Mouse (Mus musculus) embryo, embryonic 9.5 days (tissue): ENCODE measurements around the gene Fam183b.
"Not testable (repeated sequence)": the region's sequence is repeated elsewhere in the genome, so short reads cannot be mapped to it uniquely, and the experiment has no call there.

Source experiments
- DNase-seq: peaks from one replicate; pipeline ENCODE4 v3.0.0-alpha.2; 2017; ENCODE audit errors: extremely low spot score

The Fam183b gene

DNA sequence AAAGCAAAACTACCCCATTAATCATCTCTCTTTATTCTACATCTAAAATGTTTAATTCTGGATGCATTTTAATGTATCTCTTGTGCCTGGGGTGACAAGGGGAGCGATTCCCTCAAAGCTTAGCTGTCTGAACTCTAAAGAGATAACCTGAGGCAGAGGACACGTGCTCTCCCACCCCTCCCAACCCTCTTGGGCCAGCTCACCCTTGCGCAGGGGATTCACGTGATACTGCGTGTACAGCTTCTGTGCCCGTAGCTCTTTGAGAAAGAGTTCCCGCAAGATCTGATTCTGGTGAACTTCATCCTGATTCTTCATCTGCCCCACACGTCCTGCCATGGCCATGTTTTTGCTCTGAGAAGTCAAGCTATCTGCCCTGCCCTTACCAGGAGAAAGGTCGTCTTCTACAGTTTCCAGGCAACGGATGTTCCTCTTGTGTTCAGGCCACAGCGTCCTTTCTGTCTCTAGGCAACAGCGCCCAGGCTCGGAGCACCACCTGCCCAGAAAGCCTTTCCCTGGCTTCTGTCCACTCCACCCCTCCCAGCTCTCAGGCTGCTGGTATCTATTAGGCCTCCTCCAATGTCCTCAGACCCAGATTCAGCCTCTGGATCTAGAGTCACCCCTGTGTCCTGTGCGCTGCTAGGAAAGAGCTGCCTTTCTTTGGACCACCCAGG is at the start of gene Fam183b:
TSS of gene Fam183b (minus strand) at position 403 of the 671 bp plus-strand sequence.
- DNase-seq: peak; percentile 45

- DNase-seq: no peak
These were observed 48.0 kb upstream of the Fam183b start for GRCm38 (mm10) chr11:58849731-58850130.

- DNase-seq: no peak
These were observed 45.9 kb upstream of the Fam183b start for GRCm38 (mm10) chr11:58847636-58848035.

DNA sequence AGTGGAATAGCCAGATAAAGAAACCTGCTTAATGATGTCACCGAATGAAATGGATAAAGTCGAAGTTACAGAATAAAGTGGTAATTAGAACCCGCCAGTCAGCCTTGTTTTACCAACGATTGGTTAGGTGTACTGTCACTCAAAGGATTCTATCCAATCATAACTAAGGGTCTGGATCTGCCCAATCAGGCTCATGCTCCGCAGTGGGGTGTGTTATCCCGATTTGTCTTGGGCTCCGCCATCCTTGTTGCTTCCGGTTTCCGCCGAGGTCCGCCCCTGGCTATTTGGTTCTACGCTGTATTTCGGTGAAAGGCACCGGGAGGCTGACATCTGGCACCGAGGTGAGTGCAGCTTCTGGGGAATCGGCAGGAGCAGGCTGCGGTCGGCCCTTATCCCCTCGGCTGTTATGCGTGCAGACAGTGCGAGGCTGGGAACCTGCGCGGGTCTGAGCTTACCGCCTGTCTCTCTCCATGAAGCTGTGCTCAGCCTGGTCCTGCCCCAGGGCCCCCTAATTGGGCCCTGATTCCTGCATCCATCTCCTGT is 45.2 kb upstream of the Fam183b start, which contains the start of gene Gm12258:
TSS of gene Gm12258 (plus strand) at position 240 of the 543 bp plus-strand sequence.
- DNase-seq: peak; percentile 98

DNA sequence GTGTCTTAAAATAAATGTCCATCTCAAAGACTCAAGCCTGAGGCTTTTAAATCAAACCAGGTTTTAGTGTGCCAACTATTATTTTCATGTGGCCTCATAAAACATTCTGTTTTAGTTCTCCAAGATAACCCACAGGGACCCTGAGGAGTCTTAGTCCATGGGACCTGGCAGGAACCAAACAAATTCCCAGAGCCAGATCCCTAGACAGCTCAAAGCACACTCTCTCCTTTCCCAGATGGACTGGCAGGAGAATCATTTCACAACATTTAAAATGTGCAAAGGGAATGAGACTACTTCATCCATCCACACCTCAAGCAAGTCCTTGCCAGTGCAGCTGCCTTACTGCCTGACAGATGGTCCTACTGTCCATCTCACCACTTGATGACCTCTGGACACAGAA is 37.2 kb upstream of the Fam183b start, which contains the start of gene Olfr311:
TSS of gene Olfr311 (plus strand) at position 301 of the 400 bp plus-strand sequence.
- not testable (repeated sequence) for DNase-seq

DNA sequence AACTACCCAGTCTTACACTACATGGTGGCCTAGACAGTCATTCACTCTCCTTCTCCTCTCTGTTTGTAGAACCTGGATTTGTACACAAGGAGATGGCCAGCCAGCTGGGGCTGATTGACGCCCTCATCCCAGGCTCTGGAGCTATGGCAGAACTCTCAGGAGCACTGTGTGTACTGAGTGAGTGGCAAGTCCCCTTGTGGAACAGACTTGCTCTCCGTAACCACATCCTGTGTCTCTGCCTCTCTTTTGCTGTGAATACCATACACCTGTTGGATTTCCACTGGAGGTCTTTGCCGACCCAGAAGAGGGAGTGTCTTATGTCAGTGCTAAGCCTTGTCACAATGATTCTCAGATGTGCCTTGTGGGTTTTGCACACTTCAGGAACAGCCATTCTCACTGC is 30.8 kb upstream of the Fam183b start:
- DNase-seq: not testable (repeated sequence)

DNA sequence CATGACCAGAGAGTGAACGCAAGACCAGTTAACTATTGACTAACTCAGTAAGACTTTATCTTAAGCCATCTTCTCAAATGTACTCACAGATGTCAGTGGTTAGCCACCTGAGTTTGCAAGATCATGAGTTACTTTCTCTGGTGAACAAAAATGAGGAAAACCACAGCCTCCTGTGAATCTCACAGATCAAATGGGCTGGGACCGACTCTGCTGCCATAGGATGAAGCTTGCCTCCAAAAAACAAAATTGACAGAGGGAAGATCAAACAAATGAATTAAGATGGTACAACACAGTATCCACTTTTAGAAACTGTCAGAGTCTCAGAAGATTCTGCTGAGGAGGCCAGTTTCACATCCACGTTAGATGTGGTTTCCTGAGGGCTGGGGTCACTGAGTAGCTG is 28.0 kb upstream of the Fam183b start:
- DNase-seq: no peak

DNA sequence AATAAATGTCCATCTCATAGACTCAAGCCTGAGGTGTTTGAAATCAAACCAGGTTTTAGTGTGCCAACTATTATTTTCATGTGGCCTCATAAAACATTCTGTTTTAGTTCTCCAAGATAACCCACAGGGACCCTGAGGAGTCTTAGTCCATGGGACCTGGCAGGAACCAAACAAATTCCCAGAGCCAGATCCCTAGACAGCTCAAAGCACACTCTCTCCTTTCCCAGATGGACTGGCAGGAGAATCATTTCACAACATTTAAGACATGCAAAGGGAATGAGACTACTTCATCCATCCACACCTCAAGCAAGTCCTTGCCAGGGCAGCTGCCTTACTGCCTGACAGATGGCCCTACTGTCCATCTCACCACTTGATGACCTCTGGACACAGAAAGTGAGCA is 27.2 kb upstream of the Fam183b start, which contains the start of gene Olfr312:
TSS of gene Olfr312 (plus strand) at position 301 of the 400 bp plus-strand sequence.
- DNase-seq: not testable (repeated sequence)

GRCm38 (mm10) chr11:58815676-58816075 is 13.9 kb upstream of the Fam183b start:
- no peak for DNase-seq

- not testable (repeated sequence) for DNase-seq
These were observed 12.9 kb upstream of the Fam183b start, which contains the start of gene Olfr313 for GRCm38 (mm10) chr11:58814700-58815099. TSS of gene Olfr313 (plus strand) at chr11:58815000.

DNA sequence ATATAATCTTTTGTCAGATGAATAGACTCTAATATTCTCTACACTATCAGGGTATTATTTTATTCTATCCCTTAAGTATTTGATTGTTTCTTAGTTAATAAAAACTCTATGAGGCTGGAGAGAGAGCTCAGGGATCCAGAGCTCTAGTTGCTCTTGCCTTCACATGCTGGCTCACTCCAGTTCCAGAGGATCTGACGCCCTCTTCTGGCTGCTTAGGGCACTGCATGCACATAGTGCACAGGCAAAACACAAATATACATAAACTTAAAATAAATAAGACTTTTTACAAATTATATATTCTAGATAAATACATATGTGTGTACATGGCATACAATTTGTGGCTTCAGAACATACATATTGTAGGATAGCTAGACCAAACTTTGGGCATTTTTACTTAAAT is 10.2 kb upstream of the Fam183b start:
- no peak for DNase-seq

DNA sequence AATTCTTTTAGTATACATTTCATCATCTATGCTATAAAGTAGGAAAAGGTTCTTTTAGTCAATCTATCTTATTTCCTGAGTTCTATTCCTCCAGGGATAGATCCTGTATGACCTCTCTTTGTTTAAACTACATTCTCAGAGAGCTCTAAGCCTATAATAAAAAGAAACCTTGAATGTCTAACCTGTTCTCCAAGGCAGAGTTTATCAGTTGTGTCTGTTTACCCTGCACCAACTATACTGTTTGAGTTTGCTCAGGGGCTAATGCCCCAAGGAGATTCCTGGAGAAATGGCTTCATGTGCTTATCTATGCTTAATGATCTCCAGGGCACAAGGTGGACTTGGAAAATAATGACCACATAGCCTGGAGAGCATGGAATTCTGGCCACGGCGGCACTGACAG is 2.6 kb upstream of the Fam183b start:
- no peak for DNase-seq

GRCm38 (mm10) chr11:58803871-58804270 is 2.1 kb upstream of the Fam183b start:
- DNase-seq: no peak

GRCm38 (mm10) chr11:58799747-58800146 is 2.0 kb downstream of the Fam183b start:
- DNase-seq: no peak

- no peak for DNase-seq
These were observed 4.9 kb downstream of the Fam183b start for GRCm38 (mm10) chr11:58796850-58797249.

DNA sequence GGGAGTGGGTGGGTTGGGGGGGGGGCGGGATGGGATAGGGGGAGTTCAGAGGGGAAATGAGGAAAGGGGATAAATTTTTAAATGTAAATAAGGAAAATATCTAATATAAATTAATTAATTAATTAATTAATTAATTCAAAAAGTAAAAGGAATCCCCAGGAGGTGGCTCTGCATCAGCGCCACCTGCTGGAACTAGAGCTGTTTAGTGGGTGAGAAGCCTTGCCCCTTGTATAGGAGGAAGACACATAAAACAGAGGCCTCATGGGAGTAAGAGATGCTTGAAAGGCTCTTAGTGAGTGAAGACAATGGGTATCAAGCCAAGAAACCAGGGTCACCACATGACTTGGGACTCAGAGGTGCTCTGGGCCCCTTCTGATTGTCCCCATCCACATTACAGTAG is 5.9 kb downstream of the Fam183b start:
- DNase-seq: no peak

DNA sequence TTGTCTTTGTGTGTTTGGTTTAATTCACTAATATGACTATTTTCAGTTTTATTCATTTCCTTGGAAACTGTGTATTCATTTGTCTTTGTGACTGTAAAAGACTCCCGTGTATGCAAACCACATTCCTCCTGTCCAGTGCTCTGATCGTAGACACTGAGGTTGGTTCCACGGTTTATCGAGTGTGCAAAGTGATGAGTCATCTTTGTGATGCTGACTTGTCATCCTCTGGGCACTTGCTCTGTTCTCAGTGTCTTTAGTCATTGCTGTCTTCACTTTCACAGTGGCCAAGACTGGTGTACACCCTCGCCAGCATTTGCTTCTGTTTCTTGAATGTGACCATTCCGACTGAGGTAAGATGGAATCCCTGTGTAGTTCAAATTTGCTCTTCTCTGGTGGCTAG is 11.1 kb downstream of the Fam183b start:
- no peak for DNase-seq

DNA sequence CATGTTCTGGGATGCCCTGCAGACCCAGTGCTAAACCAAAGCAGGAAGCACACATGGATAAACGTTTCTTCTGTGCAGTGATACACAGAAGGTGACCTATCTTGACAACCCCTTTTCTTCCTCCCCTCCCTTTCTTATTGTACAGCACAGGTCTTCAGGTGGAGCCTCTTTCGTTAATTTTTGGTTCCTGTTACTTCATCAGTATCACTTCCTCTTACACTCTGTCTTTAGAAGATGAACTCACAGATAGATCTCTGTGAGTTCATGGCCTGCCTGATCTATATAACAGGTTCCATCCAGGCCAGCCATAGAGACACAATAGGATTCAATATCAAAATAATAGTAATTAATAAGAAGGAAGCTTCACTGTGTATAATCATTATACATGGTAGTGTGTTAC is 11.7 kb downstream of the Fam183b start:
- no peak for DNase-seq

DNA sequence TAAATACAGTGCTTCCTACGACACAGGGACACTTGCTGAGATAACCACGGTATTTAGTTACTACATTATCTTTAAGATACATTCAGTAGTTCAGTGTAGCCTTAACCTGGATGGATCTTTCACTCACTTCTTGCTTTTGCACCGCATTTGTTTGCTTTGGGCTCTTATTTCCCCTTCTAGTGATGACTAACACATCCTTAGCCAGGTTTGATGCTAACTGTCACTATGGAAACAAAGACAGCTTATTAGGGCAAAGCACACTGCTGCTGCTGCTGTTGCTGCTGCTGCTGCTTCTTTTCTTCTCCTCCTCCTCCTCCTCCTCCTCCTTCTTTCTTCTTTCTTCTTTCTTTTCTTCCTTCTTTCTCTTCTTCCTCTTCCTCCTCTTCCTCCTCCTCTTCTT is 12.2 kb downstream of the Fam183b start:
- DNase-seq: no peak

DNA sequence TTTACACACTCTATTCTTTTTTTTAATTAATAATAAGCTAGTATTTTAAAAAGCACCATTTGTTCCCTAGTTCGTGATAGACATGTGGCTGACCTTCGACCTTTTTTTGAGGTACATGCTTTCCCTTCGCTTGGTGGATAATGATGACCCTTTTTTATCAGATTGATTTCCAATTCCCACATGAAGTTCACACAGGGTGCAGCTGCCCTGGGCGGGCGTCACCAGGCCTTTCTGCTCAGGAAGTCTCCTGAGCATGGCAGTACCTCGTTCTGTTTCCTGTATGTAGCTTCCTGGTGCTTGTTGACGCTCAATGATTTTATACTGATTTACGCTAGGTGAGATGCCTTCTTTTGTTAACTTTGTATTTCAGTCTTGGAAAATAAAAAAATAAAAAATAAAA is 13.4 kb downstream of the Fam183b start:
- DNase-seq: no peak

DNA sequence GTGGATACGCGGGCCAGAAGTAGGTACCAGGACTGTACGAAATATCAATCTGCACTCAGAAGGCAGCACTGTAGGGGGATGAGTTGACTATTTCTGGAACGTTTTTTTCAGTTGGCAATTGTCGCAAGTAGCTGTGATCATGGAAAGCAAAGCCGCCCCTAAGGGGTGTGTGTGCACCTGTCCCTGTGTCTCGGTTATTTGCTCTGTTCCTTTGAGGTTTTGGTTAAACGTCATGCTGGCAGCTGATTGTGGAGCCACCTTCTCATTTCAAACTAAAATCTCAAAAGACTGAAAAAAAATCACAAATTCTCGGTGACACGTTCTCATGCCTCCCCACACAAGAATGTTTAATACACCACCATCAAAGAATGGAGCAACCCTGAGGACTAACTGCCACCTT is 14.1 kb downstream of the Fam183b start:
- DNase-seq: no peak

GRCm38 (mm10) chr11:58784182-58784581 is 17.6 kb downstream of the Fam183b start:
- DNase-seq: no peak

DNA sequence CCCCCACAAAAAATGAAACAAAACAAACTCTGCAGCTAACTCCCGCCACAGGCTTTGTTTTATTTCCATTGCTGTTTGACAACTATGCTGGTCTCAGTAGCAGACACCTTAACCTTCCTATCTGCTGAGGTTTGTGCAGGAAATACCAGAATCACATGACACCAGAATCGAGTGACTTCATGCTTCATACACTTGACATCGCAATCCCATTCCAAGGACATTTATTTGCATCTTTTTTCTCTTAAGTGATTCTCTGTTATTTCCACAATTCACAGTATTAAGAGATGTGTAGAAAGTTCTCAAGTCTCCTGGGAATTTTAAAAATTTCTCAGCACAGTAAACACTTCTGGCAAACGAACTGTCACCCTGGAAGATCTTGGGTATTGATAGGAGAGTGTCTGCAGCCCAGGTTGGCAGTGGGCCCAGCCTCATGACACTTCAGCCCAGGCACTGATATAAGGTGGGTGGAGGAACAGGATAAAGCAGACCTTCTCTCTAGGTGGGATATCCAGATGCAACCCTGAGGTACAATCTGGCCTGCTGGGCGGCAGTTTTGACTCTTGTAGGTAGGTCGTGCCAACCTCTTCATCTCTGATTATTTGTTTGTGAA is 19.2 kb downstream of the Fam183b start, which contains the start of gene Olfr314:
TSS of gene Olfr314 (plus strand) at position 473 of the 610 bp plus-strand sequence.
- no peak for DNase-seq
